Mouse (Mus musculus): Measurements from ENCODE around the gene Rnf144a.

DNA sequence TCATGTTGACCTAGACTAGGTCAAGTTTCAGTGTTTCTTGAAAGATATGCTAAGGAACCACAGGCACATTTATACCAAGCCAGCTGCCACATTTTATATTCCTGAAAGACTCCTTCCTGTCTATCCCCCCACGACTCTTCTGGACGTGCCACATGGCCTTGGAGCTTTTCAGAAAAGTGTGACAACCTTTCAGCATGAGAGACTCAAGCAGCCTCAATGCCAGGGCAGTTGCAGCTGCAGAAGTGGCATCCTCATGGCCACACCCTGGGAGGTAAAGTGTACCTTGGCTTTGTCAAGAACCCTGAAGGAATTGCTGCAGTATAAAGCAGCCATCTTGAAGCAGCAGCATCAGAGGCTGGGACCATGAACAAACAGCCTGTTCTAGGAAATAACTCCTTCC is 29.5 kb upstream of the Rnf144a start:
- no peak for TF ChIP-seq CTCF (IDR thresholded peaks at IDR 0.05; ENCODE audit: low read depth)
- TF ChIP-seq EP300 (IDR thresholded peaks at IDR 0.05; ENCODE audit: low read depth) = no peak

Measured in liver, postnatal 0 days (tissue).